Mouse (Mus musculus) ZHBTc4 (cell line): ENCODE measurements around the gene Cdc42bpa.

Experiments
- DNase-seq: peaks from one replicate; pipeline ENCODE4 v3.0.0-alpha.2; 2011; ENCODE audit warnings: low read depth, low spot score

The Cdc42bpa gene

DNA sequence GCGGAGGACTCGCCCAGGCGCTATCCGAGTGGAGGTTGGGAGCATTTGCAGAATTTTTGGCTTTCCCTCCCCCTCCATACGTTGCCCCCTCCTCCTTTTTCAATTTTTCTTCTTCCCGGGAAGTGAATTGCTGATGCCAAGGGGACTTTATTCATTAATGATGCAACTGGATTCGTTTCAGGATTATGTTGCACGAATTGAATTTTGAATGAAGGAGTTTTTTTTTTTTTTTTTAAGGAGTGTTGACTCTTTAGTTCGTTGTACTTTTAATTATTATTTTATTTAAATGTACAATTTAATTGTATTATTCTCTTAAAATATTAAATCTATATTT is 238 bp downstream of the Cdc42bpa start:
- no peak for DNase-seq

DNA sequence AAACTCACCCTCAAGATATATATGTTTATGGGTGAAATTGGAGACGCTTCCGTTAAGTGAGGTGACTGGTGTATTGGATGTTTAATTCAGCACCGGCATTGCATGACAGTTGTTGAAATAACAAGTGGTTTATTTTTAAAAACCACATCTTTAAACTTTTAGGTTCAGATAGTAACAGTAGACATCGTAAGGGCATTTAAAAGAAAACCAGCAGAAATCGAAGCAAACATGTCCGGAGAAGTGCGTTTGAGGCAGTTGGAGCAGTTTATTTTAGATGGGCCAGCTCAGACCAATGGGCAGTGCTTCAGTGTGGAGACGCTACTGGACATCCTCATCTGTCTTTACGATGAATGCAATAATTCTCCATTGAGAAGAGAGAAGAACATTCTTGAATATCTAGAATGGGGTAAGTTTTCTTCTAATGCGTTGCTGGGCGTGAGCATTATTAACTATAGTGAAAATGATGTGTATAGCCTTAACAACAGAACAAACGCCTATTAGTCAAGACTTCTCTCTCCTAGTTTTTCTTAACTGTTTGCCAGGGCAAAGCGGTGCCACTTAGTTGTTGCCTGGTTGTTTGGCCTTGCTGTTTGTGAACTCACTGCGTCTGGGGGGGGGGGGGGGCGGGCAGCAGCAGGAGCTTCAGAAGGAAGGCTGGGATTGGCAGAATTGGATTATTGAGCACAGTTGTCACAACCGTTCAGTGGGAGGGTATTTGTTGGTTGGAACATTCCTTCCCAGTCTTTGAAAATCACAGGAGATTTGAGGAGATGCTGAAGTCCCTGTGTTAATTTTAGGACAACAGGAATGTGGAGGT is 818 bp downstream of the Cdc42bpa start:
- DNase-seq = no peak

DNA sequence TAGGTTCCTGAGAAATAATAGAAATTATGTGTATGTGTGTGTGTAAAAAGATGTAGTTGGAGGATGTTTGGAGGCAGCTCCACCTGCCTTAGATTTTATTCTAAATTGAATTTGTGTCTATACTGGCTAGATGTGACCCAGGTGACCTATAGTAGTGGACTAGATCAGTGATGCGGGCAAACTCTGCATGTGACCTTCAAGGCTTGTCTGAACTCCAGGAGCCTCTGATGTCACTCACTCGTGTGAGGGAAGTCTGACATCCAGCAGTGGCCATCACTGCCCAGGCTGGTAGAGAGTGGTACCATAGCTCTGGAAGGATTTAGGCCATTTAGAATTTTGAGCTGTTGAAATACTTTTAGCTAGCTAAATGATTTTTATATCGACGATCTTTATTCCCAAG is 1.5 kb downstream of the Cdc42bpa start:
- DNase-seq = no peak

DNA sequence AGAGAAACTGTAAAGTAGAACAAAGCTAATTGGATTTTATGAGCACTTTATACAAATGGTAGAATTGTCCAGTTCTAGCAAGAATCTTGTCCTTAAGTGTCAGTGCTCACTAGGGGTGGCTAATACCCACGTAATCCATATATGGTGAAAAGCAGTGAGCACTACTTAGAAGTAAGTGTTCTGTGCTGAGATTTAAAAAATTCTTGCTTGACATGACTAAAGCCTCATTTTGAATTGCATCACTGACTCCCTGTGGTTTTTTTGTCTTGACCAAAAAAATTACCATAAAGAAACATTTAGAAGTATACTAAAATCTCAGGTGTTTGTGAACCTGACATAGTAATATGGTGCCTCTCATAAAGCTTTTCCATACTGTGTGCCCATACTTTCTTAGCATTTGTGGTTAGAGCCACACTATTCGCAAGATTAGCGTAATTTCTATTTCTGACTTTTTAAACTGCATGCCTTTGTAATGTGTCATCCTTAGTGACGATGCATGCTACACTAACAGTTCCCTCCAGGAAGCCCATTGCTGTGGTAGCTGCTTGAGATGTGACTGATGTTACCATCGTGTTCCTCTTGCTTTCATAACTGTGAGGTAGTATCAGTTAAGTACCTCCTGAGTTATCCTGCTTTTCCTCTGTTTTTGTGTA is 9.6 kb downstream of the Cdc42bpa start:
- no peak for DNase-seq

DNA sequence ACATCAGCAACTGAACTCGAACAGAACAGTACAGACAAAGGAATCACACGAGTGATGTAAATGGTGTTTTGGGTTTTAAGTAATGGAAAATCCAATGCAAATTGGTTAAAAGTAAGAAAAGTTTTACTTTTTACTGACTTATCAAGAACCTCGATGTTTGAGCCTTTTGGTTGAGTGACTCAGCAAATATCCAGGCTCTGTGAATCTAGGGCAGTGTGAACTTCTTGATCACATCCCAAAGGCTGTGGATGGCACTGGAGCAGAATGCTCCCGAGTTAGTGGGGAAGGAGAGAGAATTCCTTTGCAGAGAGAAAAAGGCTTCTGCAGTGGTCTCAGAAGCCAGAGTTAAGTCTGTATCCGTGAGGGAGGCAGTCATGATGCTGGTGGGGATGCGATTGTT is 14.7 kb downstream of the Cdc42bpa start:
- no peak for DNase-seq

DNA sequence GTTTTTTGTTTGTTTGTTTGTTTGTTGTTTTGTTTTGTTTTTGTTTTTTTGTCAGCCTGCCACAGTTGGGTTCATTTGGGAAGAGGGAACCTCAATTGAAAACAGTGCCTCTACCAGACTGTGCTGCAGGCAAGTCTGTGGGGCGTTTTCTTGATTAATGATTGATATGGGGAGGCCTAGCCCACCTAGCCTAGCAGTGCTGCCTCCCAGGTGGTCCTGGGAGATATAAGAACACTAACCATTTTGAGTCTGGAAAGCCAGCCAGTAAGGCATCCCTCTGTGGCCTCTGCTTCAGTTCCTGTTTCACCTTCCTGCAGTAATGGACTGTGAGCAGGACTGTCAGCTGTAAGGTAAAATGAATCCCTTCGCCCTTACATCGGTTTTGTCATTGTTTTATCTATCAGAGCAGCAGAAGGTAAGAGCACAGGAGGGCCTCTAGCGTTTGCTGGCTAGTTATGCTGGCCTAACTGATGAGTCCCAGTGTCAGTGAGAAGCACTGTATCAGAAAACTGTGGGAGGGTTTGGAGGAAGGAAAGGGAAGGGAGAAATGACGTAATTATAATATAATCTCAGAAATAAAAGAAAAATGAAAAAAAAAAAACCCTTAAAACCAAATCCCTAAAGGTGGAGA is 15.5 kb downstream of the Cdc42bpa start:
- no peak for DNase-seq

DNA sequence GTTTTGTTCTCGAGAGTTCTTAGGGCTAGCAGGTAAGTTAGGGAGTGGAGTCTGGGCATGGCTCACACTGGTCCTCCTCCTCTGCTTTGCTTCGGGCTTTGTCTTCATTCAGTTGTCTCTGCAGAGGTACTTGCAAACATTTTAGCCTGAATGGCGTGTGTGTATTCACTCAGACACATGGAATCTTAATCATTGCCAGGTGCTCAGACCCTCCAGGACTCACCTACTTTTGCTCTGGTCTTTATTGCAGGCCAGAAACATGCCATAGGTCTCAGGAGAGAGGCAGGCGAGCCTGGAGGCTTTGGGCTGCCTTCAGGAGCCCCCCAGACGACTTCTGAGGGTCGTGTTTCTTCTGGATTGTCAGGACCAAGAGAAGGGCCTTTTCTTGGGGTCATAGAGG is 17.2 kb downstream of the Cdc42bpa start:
- no peak for DNase-seq

DNA sequence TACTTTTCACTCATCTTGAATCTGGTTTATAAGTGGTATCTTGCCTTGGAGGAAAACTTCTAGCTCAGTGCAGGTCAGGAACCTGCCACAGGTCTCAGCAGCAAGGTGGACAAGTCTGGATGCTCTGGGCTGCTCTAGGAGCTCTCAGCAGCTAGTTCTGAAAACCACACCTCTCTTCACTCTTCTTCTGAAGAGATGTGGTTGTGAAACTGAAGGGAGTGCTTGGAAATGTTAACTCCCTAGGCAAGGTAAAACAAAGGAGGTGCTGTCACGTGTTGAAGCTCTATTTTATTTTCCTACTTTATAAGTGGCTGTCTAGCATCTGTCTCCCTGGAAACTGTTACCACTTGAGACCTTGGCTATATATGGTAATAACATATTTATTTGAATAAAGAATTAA is 18.5 kb downstream of the Cdc42bpa start:
- DNase-seq = no peak

DNA sequence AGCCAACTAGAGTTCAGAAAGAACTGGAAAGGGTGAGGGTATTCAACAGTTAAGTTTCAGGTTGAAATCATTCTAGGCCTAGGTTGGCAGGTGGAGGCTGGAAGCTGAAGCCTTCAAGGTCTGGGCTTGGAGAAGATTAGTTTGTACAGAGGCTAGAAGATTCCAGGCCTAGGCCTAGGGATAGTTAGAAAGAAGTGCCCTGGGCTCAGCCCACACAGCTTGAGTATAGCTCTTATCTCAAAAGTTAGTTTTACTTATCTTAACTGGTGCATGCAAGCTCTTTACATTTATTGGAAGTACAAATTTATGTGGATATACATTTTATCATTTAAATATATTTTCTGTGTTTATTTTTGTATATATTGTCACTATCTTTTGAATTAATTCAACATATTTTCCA is 21.4 kb downstream of the Cdc42bpa start:
- no peak for DNase-seq

DNA sequence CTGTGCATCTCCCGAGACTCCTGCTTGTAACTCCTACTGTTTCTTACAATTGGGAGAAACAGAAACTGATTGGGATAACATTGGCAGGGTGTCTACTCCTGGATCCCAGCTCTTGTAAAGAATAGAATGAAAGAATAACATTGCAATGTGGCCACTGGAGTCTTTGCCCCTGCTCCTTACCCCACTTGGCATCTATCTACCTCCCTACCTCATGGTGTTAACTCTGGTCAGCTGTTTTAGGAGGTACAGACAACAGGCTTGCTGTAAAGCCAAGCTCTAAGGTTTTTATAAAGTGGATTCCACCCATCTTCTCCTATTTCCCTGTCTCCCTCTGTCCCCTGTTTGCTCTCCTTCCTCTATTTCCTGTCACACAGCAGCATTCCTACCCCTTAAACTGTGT is 21.9 kb downstream of the Cdc42bpa start:
- no peak for DNase-seq

DNA sequence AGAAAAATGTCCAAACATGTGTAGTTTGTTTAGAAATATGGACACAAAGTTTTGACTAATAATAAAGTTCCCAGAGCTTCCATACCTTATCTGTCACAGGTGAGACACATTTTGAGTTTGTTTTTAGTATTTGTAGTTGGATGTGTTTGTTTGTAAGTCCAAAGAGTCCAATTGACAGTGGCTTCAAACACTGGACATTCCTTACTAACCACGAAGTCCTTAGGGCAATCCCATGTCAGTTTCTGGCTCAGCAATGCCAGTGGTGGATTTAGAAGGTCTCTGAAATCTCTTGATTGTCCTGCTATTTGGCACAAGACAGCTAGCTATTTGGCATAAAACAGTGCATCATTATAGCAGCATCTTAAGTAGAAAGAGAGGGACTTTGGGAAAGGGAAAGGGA is 22.7 kb downstream of the Cdc42bpa start:
- no peak for DNase-seq

DNA sequence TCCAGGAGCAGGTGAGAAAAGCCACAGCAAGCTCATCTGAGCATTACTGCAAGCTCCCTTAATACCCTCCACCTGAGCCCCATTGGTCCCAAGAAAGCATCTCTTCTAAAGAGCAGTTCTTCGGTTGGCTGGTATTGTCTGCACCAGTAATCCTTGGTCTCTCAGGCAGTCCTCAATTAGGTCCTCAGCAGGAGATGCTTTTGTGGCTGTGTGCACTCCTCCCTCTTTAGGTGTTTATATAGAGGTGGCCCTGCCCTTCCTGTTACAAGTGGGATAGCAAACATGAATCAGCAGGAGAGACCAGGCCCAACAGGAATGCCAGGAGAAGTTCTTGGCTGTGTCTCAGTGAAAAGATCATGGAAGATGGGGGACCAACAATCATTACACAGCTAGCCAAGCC is 23.9 kb downstream of the Cdc42bpa start:
- DNase-seq = peak; percentile 27

DNA sequence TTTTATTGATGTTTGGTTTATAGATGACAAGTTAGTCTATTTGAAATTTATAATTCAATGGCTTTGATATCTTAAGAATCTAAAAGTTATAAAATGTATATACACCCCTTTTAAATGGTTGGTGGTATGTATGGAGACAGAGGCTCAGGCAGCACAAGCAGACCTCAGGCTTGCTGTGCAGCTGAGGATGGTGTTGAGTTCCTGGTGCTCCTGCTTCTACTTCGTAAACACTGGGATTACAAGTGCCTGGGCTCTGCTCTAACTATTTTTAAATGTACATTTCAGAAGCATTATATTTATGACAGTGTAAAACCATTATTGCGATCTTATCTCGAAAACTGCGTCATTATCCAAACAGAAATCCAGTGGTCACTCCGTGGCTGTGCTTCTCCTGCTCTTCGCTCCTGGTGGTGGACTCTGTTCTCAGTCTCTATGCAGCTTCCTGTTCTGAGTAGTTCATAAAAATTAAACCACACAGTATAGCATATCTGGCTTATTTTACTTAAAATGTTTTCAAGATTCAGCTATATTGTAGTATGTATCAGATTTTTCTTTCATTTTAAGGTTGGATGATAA is 31.5 kb downstream of the Cdc42bpa start:
- no peak for DNase-seq

DNA sequence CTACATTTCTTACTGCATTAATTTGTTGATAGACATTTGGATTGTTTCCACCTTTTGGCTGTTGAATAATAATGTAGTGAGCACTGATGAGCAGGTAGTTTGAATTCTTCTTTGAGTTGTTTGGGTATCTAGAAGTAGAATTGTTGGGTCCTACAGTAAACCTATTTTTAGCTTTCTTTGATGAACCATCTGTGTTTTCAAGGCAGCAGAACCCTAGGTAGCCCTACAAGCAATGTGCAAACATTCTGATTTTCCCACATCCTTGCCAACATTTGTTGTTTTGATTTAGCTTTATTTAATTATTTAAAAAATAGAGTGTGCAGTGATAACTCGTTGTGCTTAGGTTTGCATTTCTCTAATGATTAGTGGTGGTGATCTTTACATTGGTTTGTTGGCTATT is 32.0 kb downstream of the Cdc42bpa start:
- DNase-seq = no peak

DNA sequence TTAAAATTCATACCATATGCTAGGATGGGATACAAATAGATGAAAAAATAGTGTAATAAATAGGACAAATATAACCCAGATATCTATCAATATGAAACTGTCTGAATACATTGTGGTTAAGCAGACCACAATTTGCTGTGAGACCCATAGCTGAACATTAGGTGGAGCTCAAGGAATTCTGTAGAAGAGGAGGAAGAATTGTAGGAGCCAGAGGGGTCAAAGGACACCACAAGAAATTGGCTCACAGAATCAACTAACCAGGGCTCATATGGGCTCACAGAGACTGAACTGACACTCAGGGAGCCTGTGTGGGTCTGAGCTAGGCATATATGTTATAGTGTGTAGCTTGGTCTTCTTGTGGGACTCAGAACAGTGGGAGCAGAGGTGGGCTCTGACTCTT is 47.8 kb downstream of the Cdc42bpa start:
- no peak for DNase-seq

DNA sequence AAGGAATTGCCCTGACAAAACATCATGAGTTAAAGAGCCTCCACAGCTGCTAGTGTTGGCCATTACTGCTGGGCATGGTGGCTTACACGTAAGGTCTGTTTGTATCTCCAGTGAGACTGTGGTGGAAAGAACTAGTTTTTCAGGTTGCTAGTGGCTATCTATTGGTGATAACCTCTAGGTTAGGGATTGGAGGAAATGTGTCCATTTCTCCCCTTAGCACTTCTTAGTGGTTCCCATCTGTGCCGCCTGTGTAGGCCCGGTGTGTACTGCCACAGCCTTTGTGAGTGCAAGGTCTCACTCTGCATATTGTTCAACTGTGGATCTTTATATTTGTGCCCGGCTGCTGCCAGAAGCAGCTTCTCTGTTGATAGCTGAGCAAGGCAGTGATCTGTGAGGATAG is 53.2 kb downstream of the Cdc42bpa start:
- DNase-seq = no peak

DNA sequence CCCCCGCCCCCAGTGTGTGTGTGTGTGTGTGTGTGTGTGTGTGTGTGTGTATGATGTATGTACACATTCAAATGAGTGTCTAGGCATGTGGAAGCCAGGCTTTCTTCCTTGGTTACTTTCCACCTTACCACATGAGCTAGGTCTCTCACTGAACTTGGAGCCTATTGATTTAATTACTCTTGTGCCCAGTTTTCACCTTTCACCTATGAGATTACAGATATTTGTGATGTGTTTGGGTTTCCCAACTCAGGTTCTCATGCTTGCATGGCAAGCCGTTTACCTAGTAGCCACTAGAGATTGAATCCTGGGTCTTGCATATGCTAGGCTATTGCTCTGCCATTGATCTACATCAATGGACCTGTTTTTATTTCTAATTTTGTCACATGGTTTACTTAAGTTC is 57.9 kb downstream of the Cdc42bpa start:
- DNase-seq = no peak

DNA sequence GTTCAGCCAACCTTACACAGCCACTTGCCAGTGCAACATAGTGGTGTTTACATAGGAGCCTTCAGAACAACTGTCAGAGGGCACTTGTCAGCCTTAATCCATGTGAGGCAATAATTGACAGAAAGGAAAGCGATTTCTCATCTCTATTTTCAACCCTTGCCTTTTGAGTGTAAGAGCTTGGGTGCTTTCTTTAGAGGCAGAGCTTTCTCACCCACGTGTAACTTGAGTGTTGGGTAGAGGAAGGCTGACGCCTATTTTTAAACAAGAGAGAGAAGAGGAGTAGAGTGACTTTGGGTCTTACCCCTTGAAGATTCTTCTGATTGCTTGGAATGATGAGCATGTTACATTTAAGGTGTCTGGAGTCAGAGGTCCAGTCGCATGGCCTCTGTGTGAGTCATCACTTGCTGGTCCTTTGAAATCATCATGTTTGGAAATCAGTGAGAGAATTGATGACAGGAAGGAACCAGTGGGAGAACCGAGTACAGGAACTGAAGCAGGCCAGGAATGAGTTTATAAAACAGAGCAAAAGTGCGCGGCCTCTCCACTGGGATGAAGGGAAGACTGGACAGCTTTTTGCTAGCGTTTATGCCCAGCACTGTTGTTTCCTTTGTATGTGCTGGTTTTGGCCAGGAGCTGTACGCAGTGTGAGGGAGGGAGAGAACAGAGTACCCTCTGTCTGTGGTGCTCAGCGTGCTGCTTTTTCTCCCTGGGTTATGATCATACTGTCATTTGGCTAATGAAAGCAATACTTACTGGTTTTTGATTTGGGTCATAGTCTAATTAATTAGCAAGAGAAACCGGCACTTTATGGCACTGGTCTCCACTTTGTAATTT is 61.4 kb downstream of the Cdc42bpa start:
- DNase-seq = no peak

DNA sequence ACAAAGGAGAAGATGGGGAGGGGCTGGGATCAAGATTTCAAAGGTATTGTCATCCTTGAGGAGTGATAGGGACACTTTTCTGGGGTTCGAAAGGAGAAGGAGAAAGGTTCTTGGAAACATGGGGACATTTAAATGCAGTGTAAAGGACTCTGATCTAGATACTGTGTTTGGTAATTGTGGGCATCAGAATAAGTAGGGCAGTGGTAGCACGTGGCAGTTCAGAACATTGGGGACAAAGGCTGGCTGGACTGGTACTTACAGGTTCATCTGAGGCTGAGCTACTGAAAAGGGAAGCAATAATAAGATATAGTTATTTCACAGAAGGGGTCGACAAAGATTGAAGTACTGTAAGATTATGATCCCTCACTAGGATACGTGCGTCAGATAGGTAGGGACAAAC is 63.2 kb downstream of the Cdc42bpa start:
- DNase-seq = no peak

DNA sequence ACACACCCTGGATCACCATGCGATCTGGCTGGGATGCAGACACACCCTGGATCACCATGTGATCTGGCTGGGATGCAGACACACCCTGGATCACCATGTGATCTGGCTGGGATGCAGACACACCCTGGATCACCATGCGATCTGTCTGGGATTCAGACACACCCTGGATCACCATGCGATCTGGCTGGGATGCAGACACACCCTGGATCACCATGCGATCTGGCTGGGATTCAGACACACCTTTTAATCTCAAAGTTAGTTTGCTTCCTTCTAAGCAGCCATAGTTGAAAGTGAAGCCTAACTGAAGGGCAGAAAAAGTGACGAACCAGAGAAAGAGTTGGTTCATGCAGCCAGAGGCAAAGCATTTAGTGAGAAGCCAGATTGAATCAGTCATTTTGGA is 69.6 kb downstream of the Cdc42bpa start:
- DNase-seq = peak; percentile 67

DNA sequence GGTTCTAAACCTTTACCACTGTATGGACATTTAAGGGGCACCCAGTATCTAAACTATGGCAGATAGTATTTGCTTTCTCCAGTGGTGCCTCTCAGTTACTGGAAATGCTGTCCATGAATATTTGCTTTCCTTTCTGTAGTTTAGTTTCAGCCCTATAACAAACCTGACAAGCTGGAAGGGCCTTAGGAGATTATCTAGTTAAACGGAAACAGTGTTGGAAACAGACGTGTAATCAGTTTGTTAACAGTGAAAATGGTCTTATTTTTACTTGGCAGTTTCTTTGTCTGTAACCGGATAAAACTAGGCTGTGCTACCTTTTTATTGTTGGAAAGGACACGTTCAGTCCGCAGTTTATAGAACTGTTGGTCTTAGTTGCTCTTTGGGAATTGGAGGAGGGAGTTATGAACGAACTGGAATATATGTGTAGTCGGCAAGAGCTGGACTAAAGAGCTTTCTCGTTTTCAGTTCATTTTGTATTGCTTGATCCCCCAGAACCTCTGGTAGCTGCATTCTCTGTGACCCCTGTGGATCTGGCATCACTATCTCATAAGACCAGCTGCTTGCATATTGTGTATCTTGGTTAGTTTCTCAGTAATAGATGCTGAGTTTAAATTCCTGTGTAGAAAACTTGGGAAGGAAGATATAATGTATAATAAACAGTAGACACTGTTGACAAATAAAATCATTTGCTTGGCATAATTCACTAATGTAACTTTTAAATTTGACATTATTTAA is 70.5 kb downstream of the Cdc42bpa start:
- DNase-seq = no peak
